Mouse (Mus musculus) E14TG2a.4 (cell line): ENCODE data around the gene Ugt1a10.
"Not testable (repeated sequence)": the region's sequence is repeated elsewhere in the genome, so short reads cannot be mapped to it uniquely, and the experiment has no call there.

ENCODE experiments used
- H3K27me3 ChIP-seq: 2 replicates; pipeline ENCODE4 v1.6.1; 2014; ENCODE audit warnings: low read length, control low read depth; ENCODE audit not compliant: insufficient read depth
- H3K36me3 ChIP-seq: 2 replicates; pipeline ENCODE4 v1.6.1; 2014; ENCODE audit warnings: low read length, control low read depth; ENCODE audit not compliant: insufficient read depth
- H3K4me1 ChIP-seq: replicated peaks from 2 replicates; pipeline ENCODE4 v1.6.1; 2014; ENCODE audit warnings: low read depth, low read length, control low read depth
- H3K4me3 ChIP-seq: replicated peaks from 2 replicates; pipeline ENCODE4 v1.5.1; 2014; ENCODE audit warnings: mild to moderate bottlenecking, low read length
- H3K9me3 ChIP-seq: 2 replicates; pipeline ENCODE4 v1.6.1; 2014; ENCODE audit warnings: low read length, control low read depth
- CTCF ChIP-seq: conservative IDR thresholded peaks from 2 replicates; pipeline ENCODE4 v1.5.1; 2014; ENCODE audit warnings: low read length
- NANOG ChIP-seq: IDR thresholded peaks from 2 replicates; pipeline ENCODE4 v1.6.1; 2014; ENCODE audit warnings: borderline replicate concordance, low read length, mixed read lengths
- POU5F1 ChIP-seq: IDR thresholded peaks from 2 replicates; pipeline ENCODE4 v1.6.1; 2014; ENCODE audit warnings: low read length, borderline replicate concordance

The Ugt1a10 gene

GRCm38 (mm10) chr1:88133908-88134456, 78.8 kb downstream of the Ugt1a10 start:
- H3K27me3 ChIP-seq, result no peaks in the 10 kb centered on the region
- no peak overlapping the region for H3K4me3 ChIP-seq
- no peaks in the 10 kb centered on the region for H3K9me3 ChIP-seq
- no peaks in the 10 kb centered on the region for H3K36me3 ChIP-seq
- TF ChIP-seq POU5F1, result no peak
- no peak for TF ChIP-seq CTCF
- TF ChIP-seq NANOG, result no peak
- H3K4me1 ChIP-seq, result no peaks in the 10 kb centered on the region

DNA sequence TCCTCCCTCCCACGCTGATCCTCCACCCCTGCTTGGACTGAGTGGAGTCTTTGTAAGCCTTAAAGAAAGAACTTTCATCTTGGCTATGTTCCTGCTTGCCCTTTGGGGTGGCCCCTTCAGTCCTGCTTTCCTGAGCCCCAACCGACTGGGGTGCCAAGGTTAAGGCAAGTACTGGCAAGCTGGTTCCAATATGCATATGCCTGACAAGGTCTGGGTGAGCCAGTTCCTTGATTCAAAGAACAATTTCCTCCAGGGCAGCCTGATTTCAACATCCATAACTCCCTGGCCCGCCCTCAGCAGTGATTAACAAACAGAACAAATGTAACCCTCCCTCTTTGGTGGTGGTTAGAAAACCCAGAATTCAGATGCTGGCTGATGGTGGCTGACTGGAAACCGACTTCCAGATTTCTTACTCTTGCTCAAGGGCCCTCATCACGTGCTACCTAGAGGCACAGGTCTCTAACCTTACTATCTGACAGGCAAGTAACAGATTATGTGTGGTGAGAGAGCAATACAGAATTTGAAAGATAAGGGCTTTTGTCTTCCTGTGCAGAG, 79.3 kb downstream of the Ugt1a10 start, which contains the start of gene Ugt1a6a:
Ugt1a6a (plus strand) TSS at position 353 of the 555 bp plus-strand sequence.
- not testable (repeated sequence) for H3K9me3 ChIP-seq, H3K4me1 ChIP-seq, H3K36me3 ChIP-seq

DNA sequence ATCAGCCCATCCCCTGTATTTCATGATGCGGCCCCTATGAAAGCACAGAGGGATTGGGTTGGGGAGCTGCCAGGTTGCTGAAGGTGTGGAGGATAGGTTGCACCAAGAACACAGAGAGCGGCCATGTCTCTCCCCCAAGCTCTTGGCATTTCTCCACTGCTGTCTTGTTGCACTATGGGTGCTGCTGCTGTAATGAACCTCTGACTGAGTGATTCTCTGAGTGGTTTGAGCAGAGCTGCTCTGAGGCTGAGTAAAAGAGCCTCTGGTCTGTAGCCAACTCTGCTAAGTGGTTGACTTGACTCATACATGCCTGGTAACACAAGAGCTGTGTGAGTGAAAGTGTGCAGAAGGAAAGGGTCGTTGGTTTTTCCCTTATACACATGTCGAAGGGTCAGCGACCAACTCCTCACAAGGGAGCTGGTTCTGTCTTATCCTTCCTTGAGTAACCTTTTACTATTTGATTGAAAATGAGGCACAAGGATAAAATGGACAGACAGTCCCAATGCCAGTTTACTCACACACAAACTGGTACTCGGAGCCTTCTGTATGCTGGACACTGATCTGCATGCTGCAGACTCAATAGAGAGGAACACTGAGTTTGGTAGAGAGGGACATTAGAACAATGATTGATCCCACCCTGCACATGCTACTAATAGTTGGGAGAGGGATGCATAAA, 80.2 kb downstream of the Ugt1a10 start:
- not testable (repeated sequence) for H3K9me3 ChIP-seq, H3K4me1 ChIP-seq, H3K36me3 ChIP-seq, H3K4me3 ChIP-seq, H3K27me3 ChIP-seq

More for the DNA sequence above, 79.3 kb downstream of the Ugt1a10 start, which contains the start of gene Ugt1a6a:
- not testable (repeated sequence) for H3K27me3 ChIP-seq, H3K4me3 ChIP-seq

DNA sequence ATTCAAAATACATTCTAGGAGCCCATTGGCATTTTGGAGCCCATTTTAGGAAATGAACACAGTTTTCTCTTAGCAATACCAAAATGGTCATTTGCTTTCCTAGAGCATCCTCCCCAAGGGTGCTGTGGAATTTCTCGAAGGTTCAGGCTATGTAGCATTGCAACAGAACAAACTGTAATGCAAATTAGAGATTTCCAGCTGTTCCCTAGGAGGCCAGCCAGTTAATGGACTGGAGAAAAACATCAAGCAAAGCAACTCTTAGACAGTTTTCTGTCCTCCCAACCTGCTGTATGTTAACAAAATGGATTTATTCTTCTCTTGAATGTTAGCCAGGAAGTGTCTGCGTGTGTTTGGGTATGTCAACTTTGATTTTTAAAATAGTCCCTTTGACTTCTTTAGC, 81.5 kb downstream of the Ugt1a10 start:
- Histone ChIP-seq H3K36me3 (no peaks in the 10 kb centered on the region), H3K4me3 (no peak overlapping the region), H3K4me1 (no peaks in the 10 kb centered on the region), H3K27me3 (no peaks in the 10 kb centered on the region), H3K9me3 (no peaks in the 10 kb centered on the region)
- TF ChIP-seq NANOG (no peak), POU5F1 (no peak), CTCF (no peak)

DNA sequence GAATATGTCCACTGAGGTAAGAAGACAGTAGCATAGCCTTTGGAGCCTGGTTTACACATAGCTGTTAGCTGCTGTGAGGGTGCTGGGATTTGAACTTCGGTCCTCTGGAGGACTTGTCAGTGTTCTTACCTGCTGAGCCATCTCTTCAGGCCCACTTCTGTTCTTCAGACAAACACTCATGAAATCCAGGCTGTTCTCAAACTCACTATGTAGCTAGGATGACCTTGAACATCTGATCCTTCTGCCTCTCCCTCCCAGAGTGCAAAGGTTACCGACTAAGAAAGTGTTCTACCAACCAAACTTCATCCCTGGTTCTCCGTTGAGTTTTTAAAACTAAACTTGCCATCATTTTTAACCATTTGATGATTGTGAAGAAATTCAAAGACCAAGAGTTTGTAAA, 82.1 kb downstream of the Ugt1a10 start:
- no peak for TF ChIP-seq CTCF
- no peak for TF ChIP-seq POU5F1
- no peak for TF ChIP-seq NANOG
- Histone ChIP-seq H3K36me3 (no peaks in the 10 kb centered on the region), H3K4me3 (no peak overlapping the region), H3K9me3 (peaks cover 1% of the 10 kb centered on the region; the same call in 1 of the 2 replicates), H3K4me1 (no peaks in the 10 kb centered on the region), H3K27me3 (no peaks in the 10 kb centered on the region)

GRCm38 (mm10) chr1:88138145-88138544, 83.0 kb downstream of the Ugt1a10 start:
- no peaks in the 10 kb centered on the region for H3K27me3 ChIP-seq
- no peaks in the 10 kb centered on the region for H3K36me3 ChIP-seq
- H3K9me3 ChIP-seq, result peaks cover 6% of the 10 kb centered on the region; the same call in 1 of the 2 replicates
- TF ChIP-seq CTCF (no peak), POU5F1 (no peak), NANOG (no peak)
- no peaks in the 10 kb centered on the region for H3K4me1 ChIP-seq
- H3K4me3 ChIP-seq, result no peak overlapping the region

GRCm38 (mm10) chr1:88140492-88140891, 85.3 kb downstream of the Ugt1a10 start:
- not testable (repeated sequence) for H3K36me3 ChIP-seq, H3K4me3 ChIP-seq, H3K4me1 ChIP-seq, H3K27me3 ChIP-seq
- H3K9me3 ChIP-seq, result peaks cover 15% of the 10 kb centered on the region

GRCm38 (mm10) chr1:88143966-88144675, 88.9 kb downstream of the Ugt1a10 start:
- H3K9me3 ChIP-seq, result peaks cover 15% of the 10 kb centered on the region
- TF ChIP-seq CTCF, result 0 out of 2 replicates have a peak, but pooled peaks have one; percentile 6
- H3K27me3 ChIP-seq, H3K36me3 ChIP-seq, H3K4me1 ChIP-seq, H3K4me3 ChIP-seq: not testable (repeated sequence)

GRCm38 (mm10) chr1:88145278-88145677, 90.1 kb downstream of the Ugt1a10 start:
- H3K36me3 ChIP-seq, H3K4me1 ChIP-seq, H3K27me3 ChIP-seq, H3K4me3 ChIP-seq: not testable (repeated sequence)
- peaks cover 15% of the 10 kb centered on the region for H3K9me3 ChIP-seq
- TF ChIP-seq CTCF, result peak; percentile 12; the same call in 1 of the 2 replicates
